Mouse (Mus musculus) neural tube, embryonic 14.5 days (tissue): ENCODE data around the gene Srrd. TPM values are rescaled to one million over a fixed set of nuclear protein-coding genes. Genes with fewer than 3 reads are reported as not detected.

Experiments used
- ATAC-seq: fragments of 200-750 bp; cut with Nextera tagmentation; 2 replicates; pipeline ENCODE4 v1.8.0; 2017; ENCODE audit warnings: low read depth, mild to moderate bottlenecking, moderate TSS enrichment, moderate library complexity
- H3K27ac ChIP-seq: fragments of 300-500 bp; sonication (generic); 2 replicates; pipeline ENCODE4 v1.5.1; 2014; ENCODE audit warnings: low read depth, mild to moderate bottlenecking, control low read depth, low read length, moderate library complexity, mixed read lengths
- H3K27me3 ChIP-seq: fragments of 300-500 bp; sonication (generic); 2 replicates; pipeline ENCODE4 v1.6.1; 2014; ENCODE audit warnings: low read length; ENCODE audit not compliant: control insufficient read depth, insufficient read depth
- H3K36me3 ChIP-seq: fragments of 300-500 bp; sonication (generic); 2 replicates; pipeline ENCODE4 v1.6.1; 2014; ENCODE audit warnings: low read length, mixed read lengths; ENCODE audit not compliant: control insufficient read depth, insufficient read depth
- H3K4me1 ChIP-seq: fragments of 300-500 bp; sonication (generic); 2 replicates; pipeline ENCODE4 v1.6.1; 2014; ENCODE audit warnings: low read length; ENCODE audit not compliant: control insufficient read depth, insufficient read depth
- H3K4me2 ChIP-seq: fragments of 300-500 bp; sonication (generic); 2 replicates; pipeline ENCODE4 v1.6.1; 2014; ENCODE audit warnings: mild to moderate bottlenecking, low read depth, low read length, control low read depth
- H3K4me3 ChIP-seq: fragments of 300-500 bp; sonication (generic); 2 replicates; pipeline ENCODE4 v1.5.1; 2014; ENCODE audit warnings: low read depth, low read length, control low read depth, mixed read lengths
- H3K9ac ChIP-seq: fragments of 300-500 bp; sonication (generic); replicated peaks from 2 replicates; pipeline ENCODE4 v1.6.1; 2014; ENCODE audit warnings: low read depth, mild to moderate bottlenecking, control low read depth, low read length, mixed read lengths
- H3K9me3 ChIP-seq: fragments of 300-500 bp; sonication (generic); 2 replicates; pipeline ENCODE4 v1.6.1; 2016; ENCODE audit warnings: low read length; ENCODE audit not compliant: control insufficient read depth
- WGBS: fragments of 180-500 bp; shearing (Covaris S2); extraction: QIAGEN DNeasy Blood & Tissue Kit; methylation state at CpG from one replicate; pipeline ENCODE4 v1.1.7; 2014; 5-methylcytosine and 5-hydroxymethylcytosine counted together
- polyA plus RNA-seq: library from polyadenylated mRNA; unstranded; fragments of >200 nt; fragmentation: Nextera tagmentation; extraction: Ambion mirVana; gene quantifications from 2 replicates; pipeline ENCODE4 v1.2.1, GENCODE M21; 2014

Gene Srrd
- polyA plus RNA-seq, 1 experiment from 2014 or later = 71.9 TPM

DNA sequence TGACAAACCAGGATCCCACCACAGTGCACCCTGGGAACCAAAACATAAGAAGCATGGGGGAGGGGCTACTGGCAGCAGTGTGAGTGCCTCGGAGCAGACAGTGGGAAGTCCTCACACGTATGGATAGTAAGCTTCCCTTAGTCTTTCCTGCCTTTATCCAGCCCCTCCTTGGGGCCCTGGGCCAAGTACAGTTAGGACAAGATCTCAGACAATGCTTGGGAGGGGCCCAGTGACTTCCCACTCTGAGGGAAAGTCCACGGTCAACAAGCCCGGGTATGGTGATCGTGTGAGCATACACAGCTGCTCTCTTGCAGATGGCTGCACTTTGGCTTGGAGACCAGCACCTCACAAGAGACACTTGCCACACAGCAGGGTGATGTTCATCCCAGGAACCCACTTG lies 25.5 kb downstream of the Srrd start:
- no peaks in the 10 kb centered on the region for H3K27me3 ChIP-seq
- H3K4me2 ChIP-seq = no peak overlapping the region
- no peak overlapping the region for H3K9ac ChIP-seq
- H3K4me3 ChIP-seq = no peak overlapping the region
- H3K27ac ChIP-seq = no peak overlapping the region
- 71% methylated on average over 5 of the region's 5 CpGs for WGBS
- no peaks in the 10 kb centered on the region for H3K9me3 ChIP-seq
- ATAC-seq = no peak
- no peaks in the 10 kb centered on the region for H3K4me1 ChIP-seq
- peaks cover 5% of the 10 kb centered on the region for H3K36me3 ChIP-seq

DNA sequence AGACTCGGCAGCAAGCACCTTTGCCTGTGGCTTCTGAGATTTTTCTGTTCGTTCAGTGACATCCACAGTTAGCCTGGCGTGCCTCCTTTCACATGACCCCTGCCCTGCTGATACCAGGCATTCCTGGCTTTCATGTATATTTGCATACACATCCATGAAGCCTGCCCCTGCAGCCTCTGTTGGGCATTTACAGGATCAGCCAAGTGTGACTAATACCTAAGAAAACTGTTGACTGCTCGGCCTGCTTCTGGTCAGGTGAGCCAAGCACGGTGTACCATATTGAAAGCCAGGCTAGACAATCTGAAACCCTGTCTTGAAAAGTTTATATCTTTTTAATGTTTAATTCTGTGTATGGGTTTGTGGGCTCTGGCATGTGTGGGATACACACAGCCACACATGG lies 26.4 kb downstream of the Srrd start:
- ATAC-seq = no peak
- Histone ChIP-seq H3K36me3 (peaks cover 5% of the 10 kb centered on the region), H3K4me3 (no peak overlapping the region), H3K27ac (no peak overlapping the region), H3K4me2 (no peak overlapping the region), H3K4me1 (no peaks in the 10 kb centered on the region), H3K27me3 (no peaks in the 10 kb centered on the region), H3K9ac (no peak overlapping the region), H3K9me3 (no peaks in the 10 kb centered on the region)
- WGBS = 83% methylated on average over 5 of the region's 5 CpGs

DNA sequence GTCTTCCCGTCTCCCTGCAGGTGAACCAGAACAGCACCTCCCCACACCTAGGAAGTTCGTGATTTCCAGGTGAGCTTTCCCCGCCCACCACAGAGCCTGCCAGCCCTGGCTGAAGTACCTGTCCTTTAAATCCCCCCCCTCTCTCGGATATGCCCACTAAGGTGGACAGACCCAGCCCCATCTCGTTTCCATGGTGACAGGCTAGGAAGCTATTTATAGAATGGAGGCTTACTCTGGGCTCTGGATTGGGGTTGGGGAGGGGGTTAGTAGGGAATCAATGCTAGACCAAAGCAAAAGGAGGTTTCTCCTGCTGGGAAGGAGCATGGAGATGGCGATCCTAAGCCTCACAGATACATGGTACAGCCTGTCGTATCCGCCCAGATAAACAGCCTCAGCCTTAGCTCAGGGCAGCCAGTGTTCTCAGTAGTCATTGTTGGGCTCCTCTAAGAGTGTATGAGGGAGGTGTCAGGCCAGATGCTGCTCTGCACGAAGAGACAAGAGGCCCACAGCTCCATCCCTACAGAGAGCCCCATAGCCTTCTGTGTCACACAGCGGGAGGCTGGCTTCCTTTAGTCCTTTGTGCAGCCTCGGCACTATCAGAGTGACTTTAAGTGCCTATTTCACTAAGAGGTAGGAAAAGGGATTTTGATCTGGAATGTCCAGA lies 29.5 kb downstream of the Srrd start:
- Histone ChIP-seq H3K27me3 (no peaks in the 10 kb centered on the region), H3K27ac (no peak overlapping the region), H3K9ac (no peak overlapping the region), H3K9me3 (no peaks in the 10 kb centered on the region), H3K4me3 (no peak overlapping the region), H3K4me2 (no peak overlapping the region), H3K4me1 (no peaks in the 10 kb centered on the region), H3K36me3 (peaks cover 9% of the 10 kb centered on the region)
- 63% methylated on average over 11 of the region's 11 CpGs for WGBS
- ATAC-seq = no peak

DNA sequence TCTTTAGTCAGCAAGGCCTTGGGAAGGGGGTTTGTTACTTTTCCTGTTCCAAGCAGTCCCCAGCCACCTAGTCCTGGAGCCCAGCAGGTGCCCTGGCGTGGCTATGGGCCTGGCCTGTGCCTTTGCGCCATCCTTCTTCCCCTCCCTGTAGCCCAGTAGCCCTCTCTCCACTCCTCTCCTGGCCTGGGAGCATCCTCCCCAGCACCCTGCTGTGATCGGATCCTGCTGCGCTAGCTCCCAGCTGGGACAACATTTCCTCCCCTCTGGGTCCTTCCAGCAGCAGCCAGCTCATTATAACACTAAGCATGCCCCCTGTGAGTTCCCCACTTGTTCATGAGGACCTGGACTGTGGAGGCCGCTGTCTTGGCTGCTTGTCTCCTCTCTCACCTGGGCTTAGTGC lies 37.0 kb downstream of the Srrd start:
- Histone ChIP-seq H3K36me3 (peaks cover 4% of the 10 kb centered on the region; the same call in 1 of the 2 replicates), H3K27ac (no peak overlapping the region), H3K9me3 (no peaks in the 10 kb centered on the region), H3K4me3 (no peak overlapping the region), H3K9ac (no peak overlapping the region), H3K4me1 (no peaks in the 10 kb centered on the region), H3K27me3 (no peaks in the 10 kb centered on the region), H3K4me2 (no peak overlapping the region)
- ATAC-seq = no peak
- WGBS = 67% methylated on average over 5 of the region's 5 CpGs

DNA sequence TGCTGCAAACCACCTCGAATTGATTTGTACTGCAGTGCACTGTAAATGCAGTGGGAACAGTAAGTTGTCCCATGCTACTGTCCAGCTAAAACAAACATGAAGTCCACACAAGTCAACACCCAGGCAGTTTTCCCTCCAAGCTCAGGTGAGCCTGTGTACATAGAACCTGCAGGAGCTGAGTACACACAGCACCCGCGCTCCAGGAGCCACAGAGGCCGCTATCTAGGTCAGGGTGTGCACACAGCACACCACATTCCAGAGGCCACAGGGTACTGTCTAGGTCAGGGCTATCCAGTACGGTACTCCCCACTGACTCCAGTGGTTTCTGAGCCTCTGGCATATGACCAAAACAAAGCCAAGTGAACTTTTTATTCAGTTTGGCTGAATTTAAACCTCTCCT lies 40.5 kb downstream of the Srrd start:
- no peak for ATAC-seq
- Histone ChIP-seq H3K4me3 (no peak overlapping the region), H3K27ac (no peak overlapping the region), H3K36me3 (no peaks in the 10 kb centered on the region), H3K4me2 (no peak overlapping the region), H3K9me3 (no peaks in the 10 kb centered on the region), H3K9ac (no peak overlapping the region), H3K27me3 (no peaks in the 10 kb centered on the region), H3K4me1 (no peaks in the 10 kb centered on the region)
- 88% methylated on average over 5 of the region's 5 CpGs for WGBS

DNA sequence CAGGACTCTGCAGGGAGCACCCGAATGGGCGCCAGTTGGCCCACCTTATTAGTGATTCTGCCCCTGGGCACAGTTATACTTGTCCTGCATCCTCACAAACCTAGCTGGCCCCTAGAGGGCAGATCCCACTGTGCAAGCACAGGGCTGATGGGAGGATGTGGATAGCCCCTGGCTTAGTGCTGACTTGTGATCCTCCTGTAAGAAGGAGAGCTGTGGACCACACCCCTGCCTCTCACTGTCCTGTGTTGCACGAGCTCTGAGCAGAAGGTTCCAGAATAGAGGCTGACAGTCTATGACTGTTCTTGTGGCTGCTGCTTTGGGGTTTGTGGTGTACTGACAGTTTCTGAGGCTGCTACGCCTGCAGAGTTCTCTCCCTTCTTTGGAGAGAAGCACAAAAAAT lies 41.1 kb downstream of the Srrd start:
- Histone ChIP-seq H3K4me2 (no peak overlapping the region), H3K4me3 (no peak overlapping the region), H3K27ac (no peak overlapping the region), H3K9ac (no peak overlapping the region), H3K4me1 (no peaks in the 10 kb centered on the region), H3K36me3 (no peaks in the 10 kb centered on the region), H3K9me3 (no peaks in the 10 kb centered on the region), H3K27me3 (no peaks in the 10 kb centered on the region)
- WGBS = 80% methylated on average over 4 of the region's 4 CpGs
- no peak for ATAC-seq

DNA sequence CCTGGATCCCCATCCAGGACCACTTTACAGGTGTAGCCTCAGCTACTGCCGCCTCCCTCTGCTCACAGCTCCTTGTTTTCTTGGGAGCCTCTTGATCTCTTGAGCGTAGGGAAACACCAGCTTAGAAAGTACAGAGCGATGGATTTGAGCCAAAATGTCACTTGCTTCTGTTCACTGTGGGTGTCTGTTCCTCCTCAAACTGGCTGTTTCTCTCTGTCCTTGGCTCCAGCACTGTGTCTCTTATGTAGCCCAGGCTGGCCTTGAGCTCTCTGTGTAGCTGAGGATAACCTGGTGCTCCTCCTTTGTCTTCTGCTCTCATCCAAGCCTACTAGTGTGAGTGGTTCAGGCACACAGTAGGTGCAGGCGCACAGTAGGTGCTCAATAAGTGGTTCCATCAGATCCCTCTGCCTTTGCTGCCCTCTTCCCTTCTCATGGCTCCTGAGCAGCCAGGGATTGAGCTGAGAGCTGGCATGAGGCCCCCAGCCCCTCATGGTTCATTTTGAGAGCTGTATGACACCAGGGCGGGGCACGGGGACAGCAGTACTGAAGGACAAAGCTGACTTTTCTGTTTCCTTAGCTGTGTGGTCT lies 42.0 kb downstream of the Srrd start:
- no peak overlapping the region for H3K9ac ChIP-seq
- H3K4me3 ChIP-seq = no peak overlapping the region
- no peaks in the 10 kb centered on the region for H3K27me3 ChIP-seq
- no peaks in the 10 kb centered on the region for H3K4me1 ChIP-seq
- no peak overlapping the region for H3K27ac ChIP-seq
- 87% methylated on average over 6 of the region's 6 CpGs for WGBS
- no peaks in the 10 kb centered on the region for H3K36me3 ChIP-seq
- ATAC-seq = no peak
- no peak overlapping the region for H3K4me2 ChIP-seq
- no peaks in the 10 kb centered on the region for H3K9me3 ChIP-seq

DNA sequence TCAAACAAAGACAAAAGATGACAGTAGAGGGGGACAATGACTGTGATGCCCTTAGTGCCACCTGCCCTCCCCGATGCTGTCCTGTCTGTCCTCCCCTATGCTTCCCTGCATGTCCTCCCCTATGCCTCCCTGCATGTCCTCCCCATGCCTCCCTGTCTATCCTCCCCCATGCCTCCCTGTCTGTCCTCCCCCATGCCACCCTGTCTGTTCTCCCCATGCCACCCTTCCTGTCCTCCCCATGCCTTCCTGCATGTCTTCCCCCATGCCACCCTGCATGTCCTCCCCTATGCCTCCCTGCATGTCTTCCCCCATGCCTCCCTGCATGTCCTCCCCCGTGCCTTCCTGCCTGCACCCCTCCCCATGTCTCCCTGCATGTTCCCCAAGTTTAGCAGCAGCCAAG lies 42.7 kb downstream of the Srrd start:
- Histone ChIP-seq H3K4me3 (no peak overlapping the region), H3K9me3 (no peaks in the 10 kb centered on the region), H3K27me3 (no peaks in the 10 kb centered on the region), H3K4me2 (no peak overlapping the region), H3K9ac (no peak overlapping the region), H3K4me1 (no peaks in the 10 kb centered on the region), H3K27ac (no peak overlapping the region), H3K36me3 (no peaks in the 10 kb centered on the region)
- ATAC-seq = no peak
- 83% methylated on average over 2 of the region's 2 CpGs for WGBS

DNA sequence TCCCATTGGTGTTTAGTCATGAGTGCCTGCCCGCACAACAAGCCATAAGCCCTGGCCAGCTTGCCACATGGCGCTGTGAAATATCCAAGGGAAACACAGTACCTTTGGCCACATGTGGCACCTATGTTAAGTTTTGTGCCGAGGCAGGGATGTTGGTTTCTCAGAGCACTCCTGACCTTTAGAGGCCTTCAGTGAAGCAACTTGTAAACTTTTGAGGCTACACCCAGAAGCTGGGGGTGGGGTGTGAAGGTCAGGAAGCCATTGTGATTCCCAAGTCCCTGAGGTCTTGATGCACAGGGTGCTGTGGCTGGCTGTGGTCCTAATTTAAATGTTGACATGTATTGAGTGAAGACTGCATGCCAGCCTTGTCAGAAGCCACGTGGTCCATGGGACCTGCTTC lies 43.4 kb downstream of the Srrd start:
- peaks cover 4% of the 10 kb centered on the region; the same call in 1 of the 2 replicates for H3K4me1 ChIP-seq
- ATAC-seq = no peak
- no peaks in the 10 kb centered on the region for H3K9me3 ChIP-seq
- H3K4me3 ChIP-seq = no peak overlapping the region
- H3K36me3 ChIP-seq = no peaks in the 10 kb centered on the region
- H3K27me3 ChIP-seq = no peaks in the 10 kb centered on the region
- H3K27ac ChIP-seq = no peak overlapping the region
- no peak overlapping the region for H3K9ac ChIP-seq
- 84% methylated on average over 4 of the region's 4 CpGs for WGBS
- H3K4me2 ChIP-seq = no peak overlapping the region
